Mouse (Mus musculus) limb, embryonic 13.5 days (tissue): ENCODE results near the gene Mynn. TPM values are rescaled to one million over a fixed set of nuclear protein-coding genes. Genes with fewer than 3 reads are reported as not detected.
A peak's percentile ranks its signal among the peaks of the same experiment; 100 is the strongest.
"Not testable (repeated sequence)": the region's sequence is repeated elsewhere in the genome, so short reads cannot be mapped to it uniquely, and the experiment has no call there.

ENCODE experiments used
- ATAC-seq: fragments of 200-750 bp; cut with Nextera tagmentation; 2 replicates; pipeline ENCODE4 v1.8.0; 2017; ENCODE audit warnings: low read depth, moderate number of reproducible peaks, moderate TSS enrichment; ENCODE audit not compliant: low FRiP score
- H3K27ac ChIP-seq: fragments of 300-500 bp; sonication (generic); 2 replicates; pipeline ENCODE4 v1.5.1; 2015; ENCODE audit warnings: inconsistent platforms, mild to moderate bottlenecking, moderate library complexity
- H3K27me3 ChIP-seq: fragments of 300-500 bp; sonication (generic); 2 replicates; pipeline ENCODE4 v1.6.1; 2015; ENCODE audit warnings: mild to moderate bottlenecking, inconsistent platforms
- H3K36me3 ChIP-seq: fragments of 300-500 bp; sonication (generic); 2 replicates; pipeline ENCODE4 v1.6.1; 2015; ENCODE audit warnings: inconsistent platforms, mild to moderate bottlenecking, moderate library complexity
- H3K4me1 ChIP-seq: fragments of 300-500 bp; sonication (generic); 2 replicates; pipeline ENCODE4 v1.6.1; 2015; ENCODE audit warnings: inconsistent platforms
- H3K4me2 ChIP-seq: fragments of 300-500 bp; sonication (generic); replicated peaks from 2 replicates; pipeline ENCODE4 v1.6.1; 2015; ENCODE audit warnings: inconsistent platforms, mild to moderate bottlenecking, moderate library complexity
- H3K4me3 ChIP-seq: fragments of 300-500 bp; sonication (generic); 2 replicates; pipeline ENCODE4 v1.5.1; 2015; ENCODE audit warnings: moderate library complexity, mild to moderate bottlenecking, inconsistent platforms
- H3K9ac ChIP-seq: fragments of 300-500 bp; sonication (generic); 2 replicates; pipeline ENCODE4 v1.6.1; 2015; ENCODE audit warnings: mild to moderate bottlenecking, inconsistent platforms
- H3K9me3 ChIP-seq: fragments of 300-500 bp; sonication (generic); 2 replicates; pipeline ENCODE4 v1.6.1; 2016; ENCODE audit warnings: inconsistent platforms
- WGBS: fragments of 180-500 bp; shearing (Covaris S2); methylation state at CpG from one replicate; pipeline ENCODE4 v1.1.7; 2015; 5-methylcytosine and 5-hydroxymethylcytosine counted together
- polyA plus RNA-seq: library from polyadenylated mRNA; unstranded; fragments of >200 nt; fragmentation: Nextera tagmentation; extraction: Ambion mirVana; gene quantifications from 2 replicates; pipeline ENCODE4 v1.2.1, GENCODE M21; 2015

Mynn gene
- polyA plus RNA-seq, result 35.6 and 38.0 TPM in 2 replicates

DNA sequence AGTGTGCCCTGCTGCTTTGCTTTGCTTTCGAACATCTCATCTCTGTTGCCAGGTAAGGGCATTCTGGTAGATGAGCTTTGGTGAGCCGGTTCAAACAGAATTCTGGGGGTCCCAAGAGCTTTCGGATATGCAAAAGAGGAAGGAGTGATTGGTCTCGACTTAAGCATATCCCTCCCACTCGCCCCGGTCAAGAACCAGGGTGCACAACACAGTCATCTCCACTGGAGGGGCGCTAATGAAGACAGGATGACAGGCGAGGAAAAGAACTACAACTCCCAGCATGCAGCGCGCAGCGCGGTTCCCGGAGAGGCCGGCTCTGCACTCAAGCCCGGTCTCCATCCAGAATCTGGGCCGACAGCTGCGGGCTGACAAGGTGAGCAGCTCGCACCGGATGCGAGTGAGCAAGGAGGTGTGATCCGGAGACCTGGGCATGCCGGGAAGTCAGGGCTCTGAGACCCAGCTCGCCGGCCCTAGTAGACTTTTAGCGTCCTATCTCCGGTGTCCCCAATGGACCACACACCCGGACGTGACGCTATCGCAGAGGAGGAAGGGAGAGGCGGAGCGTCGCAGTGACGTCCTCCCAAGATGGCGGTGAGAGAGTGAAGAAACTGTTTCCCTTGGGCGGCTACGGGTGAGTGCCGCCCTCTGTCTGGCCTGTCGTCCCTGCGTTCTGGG lies at the start of gene Mynn:
Gene Mynn, plus strand, starts transcription at position 1 of the 675 bp plus-strand sequence.
- Histone ChIP-seq H3K36me3 (peaks cover 23% of the 10 kb centered on the region), H3K4me2 (peak within 1 kb of the TSS; percentile 93), H3K9ac (peak within 1 kb of the TSS; percentile 89), H3K27me3 (peaks cover 14% of the 10 kb centered on the region), H3K9me3 (no peaks in the 10 kb centered on the region), H3K4me3 (peak within 1 kb of the TSS; percentile 94), H3K27ac (peak within 1 kb of the TSS; percentile 95), H3K4me1 (peaks cover 19% of the 10 kb centered on the region)
- peak; percentile 96 for ATAC-seq
- 1% methylated on average over 40 of the region's 40 CpGs for WGBS

DNA sequence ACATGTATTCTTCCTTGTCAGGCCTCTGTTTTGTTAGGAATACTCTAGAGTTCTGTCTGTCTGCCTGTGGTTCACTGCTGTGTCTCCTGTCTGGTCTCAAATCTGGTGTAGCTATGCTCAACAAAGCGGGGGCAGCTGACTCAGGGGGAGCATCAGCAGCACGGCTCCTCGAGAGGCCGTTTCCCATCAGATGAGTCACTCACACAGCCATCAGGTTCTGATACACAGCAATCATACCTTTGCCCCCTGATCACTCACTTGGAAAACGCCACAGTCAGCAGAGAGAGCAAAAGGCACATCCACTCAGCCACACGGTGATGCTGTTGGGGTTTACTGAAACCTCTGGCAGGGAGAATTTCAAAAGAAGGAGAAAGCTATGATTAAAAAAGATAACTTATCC lies 48.1 kb upstream of the Mynn start:
- no peak overlapping the region for H3K4me3 ChIP-seq
- peaks cover 11% of the 10 kb centered on the region for H3K4me1 ChIP-seq
- ATAC-seq, result no peak
- H3K36me3 ChIP-seq, result no peaks in the 10 kb centered on the region
- 79% methylated on average over 6 of the region's 6 CpGs for WGBS
- no peak overlapping the region for H3K27ac ChIP-seq
- H3K27me3 ChIP-seq, result no peaks in the 10 kb centered on the region
- H3K9ac ChIP-seq, result no peak overlapping the region
- H3K9me3 ChIP-seq, result no peaks in the 10 kb centered on the region
- no peak overlapping the region for H3K4me2 ChIP-seq

DNA sequence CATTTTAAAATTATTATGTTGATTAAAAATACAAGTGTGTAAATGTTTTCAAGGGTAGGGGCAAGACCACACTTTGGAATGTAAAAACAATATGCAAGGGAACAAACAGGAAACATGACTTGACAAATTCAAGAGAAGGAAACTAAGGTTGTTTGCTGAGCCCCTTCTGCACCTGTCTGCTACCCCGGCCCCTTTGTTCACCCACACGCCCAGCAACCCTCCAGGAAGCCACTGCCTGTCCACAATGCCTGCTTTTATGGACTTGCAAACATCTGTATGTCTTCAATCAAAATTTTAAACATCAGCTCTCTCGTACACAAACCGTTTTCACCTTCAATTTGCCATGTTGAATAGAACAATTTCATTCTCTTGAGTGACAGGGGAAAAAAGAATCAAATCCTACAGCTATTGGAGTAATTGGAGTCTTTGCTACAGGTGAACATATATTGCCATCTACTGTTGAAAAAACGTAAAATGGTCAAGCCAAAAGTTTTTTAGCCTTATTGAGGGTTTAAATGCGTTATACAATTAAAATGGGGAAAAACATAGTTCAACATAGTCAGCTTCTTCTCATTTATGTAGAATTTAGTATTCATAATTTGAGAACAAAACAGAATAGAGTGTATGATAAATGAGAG lies 41.1 kb upstream of the Mynn start:
- no peaks in the 10 kb centered on the region for H3K9me3 ChIP-seq
- H3K4me3 ChIP-seq, result no peak overlapping the region
- ATAC-seq, result no peak
- no peak overlapping the region for H3K9ac ChIP-seq
- H3K4me1 ChIP-seq, result no peaks in the 10 kb centered on the region
- no peak overlapping the region for H3K4me2 ChIP-seq
- no peaks in the 10 kb centered on the region for H3K27me3 ChIP-seq
- 32% methylated on average over 6 of the region's 6 CpGs for WGBS
- H3K27ac ChIP-seq, result no peak overlapping the region
- no peaks in the 10 kb centered on the region for H3K36me3 ChIP-seq

DNA sequence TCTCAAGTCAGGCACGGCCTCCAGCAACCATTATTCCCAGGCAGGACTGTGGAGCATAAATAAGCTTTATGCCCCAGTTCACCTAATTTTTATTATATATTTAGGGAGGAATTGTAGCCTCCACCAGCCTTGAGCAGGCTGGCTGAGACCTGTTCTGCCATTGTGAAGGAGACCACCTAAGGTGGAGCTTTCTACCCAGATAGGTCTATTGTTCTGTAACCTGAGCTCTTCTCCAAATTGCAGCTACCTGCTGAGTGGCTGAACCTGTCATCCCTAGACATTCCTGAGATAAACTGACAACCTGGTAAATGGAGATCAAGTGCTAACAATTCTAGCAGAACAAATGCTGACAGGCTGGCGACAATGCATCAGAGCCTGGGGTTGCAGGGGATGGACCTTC lies 35.5 kb upstream of the Mynn start:
- H3K9ac ChIP-seq, H3K36me3 ChIP-seq, H3K4me1 ChIP-seq, H3K27ac ChIP-seq, H3K4me2 ChIP-seq, ATAC-seq, H3K4me3 ChIP-seq, H3K9me3 ChIP-seq, H3K27me3 ChIP-seq: not testable (repeated sequence)
- 57% methylated on average over 1 of the region's 2 CpGs for WGBS

DNA sequence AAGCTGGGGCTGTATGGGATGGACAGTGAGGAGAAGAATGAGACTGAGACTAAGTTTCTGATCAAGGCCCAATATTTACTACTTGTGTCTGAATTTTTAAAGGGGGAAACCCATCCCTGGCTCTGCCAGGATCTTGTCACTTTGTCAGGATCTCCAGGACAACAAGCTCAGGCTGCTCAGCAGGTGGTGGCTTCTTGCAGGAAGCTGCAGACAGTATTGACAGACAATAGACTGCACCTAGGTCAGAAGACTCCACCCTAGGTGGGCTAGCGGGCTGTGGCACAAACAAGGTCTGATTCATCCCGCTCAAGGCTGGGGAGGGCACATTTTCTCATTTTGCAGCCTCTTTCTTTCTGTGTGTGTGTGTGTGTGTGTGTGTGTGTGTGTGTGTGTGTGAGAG lies 28.3 kb upstream of the Mynn start:
- H3K4me1 ChIP-seq, result no peaks in the 10 kb centered on the region
- H3K36me3 ChIP-seq, result no peaks in the 10 kb centered on the region
- no peak for ATAC-seq
- no peak overlapping the region for H3K4me2 ChIP-seq
- H3K4me3 ChIP-seq, result no peak overlapping the region
- no peaks in the 10 kb centered on the region for H3K9me3 ChIP-seq
- 20% methylated on average over 2 of the region's 2 CpGs for WGBS
- H3K27ac ChIP-seq, result no peak overlapping the region
- H3K27me3 ChIP-seq, result no peaks in the 10 kb centered on the region
- H3K9ac ChIP-seq, result no peak overlapping the region

DNA sequence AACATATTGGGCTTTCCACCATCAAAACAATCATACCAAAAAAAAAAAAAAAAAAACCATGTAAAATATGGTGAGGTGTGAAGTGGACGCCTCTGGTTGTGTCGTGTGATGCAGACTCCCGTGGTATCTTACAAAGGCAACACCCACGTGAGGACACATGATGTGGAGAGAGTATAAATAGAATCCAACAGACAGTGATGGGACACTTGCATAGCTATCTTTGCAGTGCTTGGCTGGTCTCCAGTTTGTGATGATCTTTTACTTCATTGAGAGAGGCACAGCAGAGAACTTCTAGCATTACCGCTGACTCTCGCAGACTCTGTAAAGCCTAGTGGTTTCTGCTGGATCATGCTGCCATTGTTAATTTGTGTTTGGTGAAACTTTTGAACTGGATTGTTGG lies 13.0 kb upstream of the Mynn start:
- H3K4me1 ChIP-seq, result peaks cover 4% of the 10 kb centered on the region; the same call in 1 of the 2 replicates
- no peak overlapping the region for H3K9ac ChIP-seq
- no peak overlapping the region for H3K4me3 ChIP-seq
- WGBS, result 88% methylated on average over 6 of the region's 6 CpGs
- H3K36me3 ChIP-seq, result no peaks in the 10 kb centered on the region
- H3K27me3 ChIP-seq, result no peaks in the 10 kb centered on the region
- H3K4me2 ChIP-seq, result no peak overlapping the region
- no peak for ATAC-seq
- no peaks in the 10 kb centered on the region for H3K9me3 ChIP-seq
- no peak overlapping the region for H3K27ac ChIP-seq

DNA sequence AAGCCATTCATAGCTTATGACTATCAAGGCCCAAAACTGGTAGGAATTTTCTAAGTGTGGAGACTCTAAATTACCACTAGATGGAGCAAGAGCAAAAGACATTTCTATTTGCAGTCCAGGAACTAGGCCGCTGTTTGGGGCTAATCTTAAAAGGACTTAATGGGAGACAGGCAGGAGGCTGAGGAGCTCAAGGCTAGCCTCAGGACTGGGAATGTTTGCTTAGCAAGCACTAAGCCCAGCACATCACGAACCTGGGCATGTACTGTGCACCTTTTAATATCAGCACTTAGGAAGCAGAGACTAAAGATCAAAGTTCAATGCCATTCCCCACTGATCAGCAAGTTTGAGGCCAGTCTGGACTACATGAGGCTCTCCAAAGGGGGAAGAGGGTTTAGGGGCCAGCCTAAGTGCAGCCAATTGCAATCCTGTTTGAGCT lies 9.4 kb upstream of the Mynn start:
- Histone ChIP-seq H3K27me3 (0 out of 2 replicates have a peak, but pooled peaks cover 2% of the 10 kb centered on the region), H3K4me3 (no peak overlapping the region), H3K4me2 (no peak overlapping the region), H3K9ac (no peak overlapping the region), H3K36me3 (no peaks in the 10 kb centered on the region), H3K4me1 (peaks cover 10% of the 10 kb centered on the region), H3K9me3 (no peaks in the 10 kb centered on the region), H3K27ac (no peak overlapping the region)
- WGBS, result 1% methylated on average over 2 of the region's 2 CpGs
- peak; percentile 64 for ATAC-seq

DNA sequence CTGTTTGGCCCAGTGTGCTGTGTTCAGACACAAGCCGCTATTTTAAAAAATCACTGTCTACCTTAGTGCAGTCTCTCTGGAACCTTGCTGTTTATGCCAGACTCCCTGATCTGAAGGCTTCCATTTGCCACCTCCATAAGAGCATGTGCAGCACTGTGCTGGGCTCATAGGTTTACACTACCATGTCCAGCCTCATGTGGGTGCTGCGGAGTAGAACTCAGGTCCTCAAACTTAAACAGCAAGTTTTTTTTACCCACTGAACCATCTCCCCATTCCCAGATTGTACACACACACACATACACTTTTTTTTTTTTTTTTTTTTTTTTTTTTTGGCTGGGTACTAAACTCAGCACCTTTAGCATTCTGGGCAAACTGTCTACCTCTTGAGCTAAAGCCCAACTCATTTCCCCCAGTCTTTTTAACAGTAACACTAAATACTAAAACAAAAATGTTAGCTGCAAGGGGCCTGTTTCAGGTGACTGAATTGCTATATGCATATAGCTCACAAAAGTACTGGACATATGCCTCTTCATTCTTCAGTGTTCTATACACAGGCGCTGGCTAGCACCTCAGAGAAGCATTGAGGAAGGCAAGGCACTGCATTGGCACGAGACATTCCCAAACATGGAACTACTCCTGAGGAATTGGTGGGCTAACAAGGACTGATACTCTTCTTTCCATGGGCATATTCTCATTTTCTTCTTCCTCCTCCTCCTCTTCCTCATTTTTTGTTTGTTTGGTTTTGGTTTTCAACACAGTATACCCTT lies 8.0 kb upstream of the Mynn start:
- no peaks in the 10 kb centered on the region for H3K9me3 ChIP-seq
- peaks cover 14% of the 10 kb centered on the region for H3K27me3 ChIP-seq
- H3K4me1 ChIP-seq, result peaks cover 10% of the 10 kb centered on the region
- H3K9ac ChIP-seq, result no peak overlapping the region
- H3K36me3 ChIP-seq, result no peaks in the 10 kb centered on the region
- no peak overlapping the region for H3K4me2 ChIP-seq
- 69% methylated on average over 4 of the region's 4 CpGs for WGBS
- ATAC-seq, result no peak; the same call in 1 of the 2 replicates
- no peak overlapping the region for H3K27ac ChIP-seq
- H3K4me3 ChIP-seq, result no peak overlapping the region

DNA sequence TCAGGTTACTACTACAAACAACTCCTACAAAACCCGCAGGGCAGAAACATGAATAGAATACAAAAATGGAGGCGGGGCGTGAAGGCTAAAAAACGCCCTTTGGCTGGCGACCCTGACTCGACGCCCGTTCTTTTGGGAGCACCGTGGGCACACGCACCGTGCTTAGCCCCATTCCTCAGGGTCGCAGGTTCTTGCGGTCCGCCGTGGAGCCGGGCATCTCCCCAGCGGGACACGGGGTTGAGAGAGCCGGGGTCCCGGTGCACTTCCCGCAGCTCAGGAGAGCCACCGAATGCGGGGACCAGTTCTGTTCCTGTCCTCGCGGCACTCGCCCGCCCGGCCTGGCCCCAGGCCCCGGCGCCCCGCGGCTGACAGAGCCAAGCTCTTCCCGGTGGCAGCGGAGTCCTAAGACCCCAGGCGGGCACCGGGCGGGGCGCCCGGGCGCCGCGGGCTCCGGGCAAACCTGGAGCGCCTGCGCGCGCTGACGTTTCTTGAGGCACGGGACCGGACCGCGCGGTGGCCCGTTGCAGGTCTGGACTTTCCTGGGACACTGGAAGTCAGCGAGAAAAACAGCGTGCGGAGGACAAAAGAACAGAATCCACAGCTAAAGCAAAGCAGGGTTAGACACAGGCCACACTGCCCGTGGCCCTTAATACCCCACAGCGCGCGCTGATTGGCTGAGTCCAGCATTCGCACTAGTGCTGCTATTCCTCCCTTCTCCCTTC lies 6.6 kb upstream of the Mynn start:
- Histone ChIP-seq H3K9ac (peak overlapping the region; percentile 91), H3K36me3 (no peaks in the 10 kb centered on the region), H3K4me2 (peak overlapping the region; percentile 76), H3K9me3 (no peaks in the 10 kb centered on the region), H3K27ac (peak overlapping the region; percentile 65), H3K27me3 (peaks cover 14% of the 10 kb centered on the region), H3K4me3 (peak overlapping the region; percentile 81), H3K4me1 (peaks cover 21% of the 10 kb centered on the region)
- ATAC-seq, result peak; percentile 51; the same call in 1 of the 2 replicates
- WGBS, result under 1% methylated on average over 62 of the region's 62 CpGs

DNA sequence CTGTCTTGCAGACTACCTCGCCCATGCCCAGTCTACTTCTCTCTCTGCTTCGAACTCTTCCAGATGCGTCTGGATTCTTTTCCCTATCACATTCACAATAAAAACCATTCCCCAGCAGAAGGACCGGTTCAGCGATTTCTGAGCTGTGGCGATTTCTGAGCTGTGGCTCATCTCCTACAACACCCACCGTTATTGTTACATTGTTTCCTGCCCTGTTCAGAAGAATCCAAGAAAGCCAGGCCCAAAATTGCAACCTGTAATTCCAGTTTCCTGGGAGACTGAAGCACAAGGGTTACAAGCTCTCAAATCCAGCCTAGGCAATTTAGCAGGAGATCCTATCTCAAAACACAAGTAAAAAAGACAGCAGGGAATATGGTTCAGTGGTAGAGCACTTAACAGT lies 4.6 kb upstream of the Mynn start:
- Histone ChIP-seq H3K9ac (no peak overlapping the region), H3K27me3 (peaks cover 14% of the 10 kb centered on the region), H3K4me2 (no peak overlapping the region), H3K9me3 (no peaks in the 10 kb centered on the region), H3K36me3 (no peaks in the 10 kb centered on the region), H3K4me3 (no peak overlapping the region), H3K27ac (no peak overlapping the region), H3K4me1 (peaks cover 21% of the 10 kb centered on the region)
- 85% methylated on average over 7 of the region's 7 CpGs for WGBS
- no peak for ATAC-seq

DNA sequence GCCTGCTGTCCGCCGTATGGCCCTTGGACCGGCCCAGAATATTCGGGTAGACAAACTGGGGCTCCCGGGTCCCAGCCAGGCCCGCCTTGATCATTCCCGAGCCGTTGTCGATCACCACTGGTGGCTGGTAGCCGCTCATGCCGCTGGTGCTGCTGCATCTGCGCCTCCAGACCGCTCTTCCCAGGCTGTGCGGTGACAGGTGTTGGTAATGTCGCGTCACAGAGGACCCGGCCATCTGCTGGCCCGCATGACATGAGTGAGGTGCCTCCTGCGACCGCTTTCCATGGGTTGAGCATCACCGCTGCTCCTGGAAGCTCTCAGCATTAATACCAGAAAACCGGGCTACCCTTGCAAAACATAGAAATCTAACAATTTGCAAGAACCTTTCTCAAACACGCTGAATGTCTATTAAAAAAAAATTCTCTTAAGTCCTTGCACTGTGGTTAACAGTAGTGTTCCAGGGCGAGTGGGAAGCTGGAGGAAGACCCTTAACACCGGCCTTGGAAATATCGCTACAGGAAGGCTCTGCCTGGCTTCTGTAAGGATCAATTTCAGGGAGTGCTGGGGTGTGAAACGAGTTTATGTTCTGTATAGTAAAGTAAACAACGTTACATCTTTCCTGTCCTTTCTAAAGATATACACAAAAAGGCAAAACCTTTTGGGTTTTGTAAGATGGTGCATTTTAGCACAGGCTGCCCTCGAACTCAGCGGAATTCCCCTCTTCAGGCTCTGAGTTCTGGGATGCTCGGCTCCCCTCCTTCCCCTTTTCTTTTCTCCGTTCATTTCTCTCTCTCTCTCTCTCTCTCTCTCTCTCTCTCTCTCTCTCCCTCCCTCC lies 1.9 kb upstream of the Mynn start, which contains the start of gene Actrt3:
Gene Actrt3, minus strand, starts transcription at position 229 of the 835 bp plus-strand sequence.
- Histone ChIP-seq H3K27me3 (peaks cover 14% of the 10 kb centered on the region), H3K4me1 (peaks cover 25% of the 10 kb centered on the region), H3K36me3 (peaks cover 12% of the 10 kb centered on the region; the same call in 1 of the 2 replicates), H3K4me2 (peak within 1 kb of the TSS; percentile 93), H3K27ac (peak within 1 kb of the TSS; percentile 39; the same call in 1 of the 2 replicates), H3K9me3 (no peaks in the 10 kb centered on the region), H3K9ac (peak within 1 kb of the TSS; percentile 69), H3K4me3 (peak within 1 kb of the TSS; percentile 94)
- 1% methylated on average over 32 of the region's 32 CpGs for WGBS
- ATAC-seq, result no peak
